Mouse (Mus musculus): ENCODE results near the gene Hao1. TPM values are rescaled to one million over a fixed set of nuclear protein-coding genes. Genes with fewer than 3 reads are reported as not detected.

Hao1 gene
- polyA plus RNA-seq, 3 experiments from 2014 or later: not detected

- ATAC-seq: no peak
Measured at GRCm38 (mm10) chr2:134460831-134461230, 93.3 kb downstream of the Hao1 start.

- no peak for ATAC-seq
Measured at GRCm38 (mm10) chr2:134456065-134456505, 98.1 kb downstream of the Hao1 start.

- ATAC-seq: no peak
Measured at GRCm38 (mm10) chr2:134452748-134453147, 101.4 kb downstream of the Hao1 start.

- ATAC-seq: no peak
Measured at GRCm38 (mm10) chr2:134450976-134451375, 103.2 kb downstream of the Hao1 start.

Other genes starting within 250 kb of the Hao1 start
- gene Tmx4, start 89.8 kb upstream of the Hao1 start, polyA plus RNA-seq (2017; shearing (Covaris generic)): 10 to 100 TPM; 13.4 to 26.1 (median 15.5) TPM
- under 1 TPM in 1 of 3 experiments, not detected in 2; 0.24 TPM for gene Plcb1, start 231.7 kb upstream of the Hao1 start, polyA plus RNA-seq (2017; shearing (Covaris generic))